Mouse (Mus musculus): ENCODE results near the gene Samd1. TPM values are rescaled to one million over a fixed set of nuclear protein-coding genes. Genes with fewer than 3 reads are reported as not detected.

The Samd1 gene
- polyA plus RNA-seq, 1 experiment from 2014 or later = 7.4 TPM

DNA sequence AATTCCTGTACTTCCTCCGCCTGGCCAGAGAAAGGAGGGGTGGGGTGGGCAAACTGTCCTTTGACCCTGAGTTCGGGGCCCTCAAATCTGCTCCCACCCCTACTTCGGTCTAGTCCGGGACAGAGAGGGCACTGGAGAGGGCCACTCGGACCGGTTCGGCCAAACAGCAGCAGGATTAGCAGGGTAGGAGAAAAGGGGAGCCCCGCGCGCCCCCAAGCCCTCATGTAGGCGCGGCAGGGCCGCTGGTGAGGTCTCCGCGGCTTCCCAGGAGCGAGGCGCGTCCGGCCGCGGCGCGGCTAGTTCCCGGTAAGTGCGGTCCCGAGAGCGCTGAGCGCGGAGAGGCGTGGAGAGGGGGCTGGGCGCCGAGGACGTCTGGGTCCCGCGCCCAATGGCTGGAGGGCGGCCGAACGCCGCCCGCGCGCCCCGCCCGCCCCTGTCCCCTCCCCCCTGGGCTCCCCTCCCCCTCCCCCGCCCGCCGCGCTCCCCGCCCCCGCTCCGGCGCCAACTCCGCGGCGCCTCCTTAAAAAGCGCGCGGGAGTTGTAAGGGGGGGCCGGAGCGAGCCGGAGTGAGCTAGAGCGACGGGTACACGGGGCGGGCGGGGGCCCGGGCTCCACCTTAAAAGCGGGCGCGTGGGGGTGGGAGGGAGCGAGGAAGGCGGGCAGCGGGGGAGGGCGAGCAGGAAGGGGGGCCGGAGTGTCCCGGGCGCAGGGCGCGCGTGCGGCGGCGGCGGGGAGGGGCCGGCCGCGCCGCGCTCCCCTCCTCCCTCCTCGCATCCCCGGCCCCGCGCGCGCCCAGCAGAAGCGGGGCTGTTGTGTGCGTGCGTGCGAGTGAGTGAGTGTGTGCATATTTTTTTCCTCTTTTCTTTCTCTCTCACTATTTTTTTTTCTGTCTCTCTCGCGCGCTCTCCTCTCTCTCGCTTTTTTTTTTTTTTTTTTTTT is 636 bp upstream of the Samd1 start:
- WGBS = 2% methylated on average over 66 of the region's 103 CpGs
- no peaks in the 10 kb centered on the region for H3K9me3 ChIP-seq (replicated peaks; ENCODE audit: control insufficient read depth, low read length)
- peaks cover 20% of the 10 kb centered on the region for H3K4me1 ChIP-seq (ENCODE audit: control insufficient read depth, insufficient read depth, low read length)
- no peaks in the 10 kb centered on the region for H3K27me3 ChIP-seq (ENCODE audit: control insufficient read depth, insufficient read depth, low read length)
- H3K36me3 ChIP-seq (ENCODE audit: control insufficient read depth, insufficient read depth, low read length) = peaks cover 7% of the 10 kb centered on the region; the same call in 1 of the 2 replicates
- peak overlapping the region; percentile 89 for H3K9ac ChIP-seq (ENCODE audit: low read length)
- ATAC-seq (ENCODE audit: insufficient read depth, low FRiP score) = peak; percentile 91
- H3K27ac ChIP-seq (ENCODE audit: low read length) = peak overlapping the region; percentile 98
- peak overlapping the region; percentile 86 for H3K4me2 ChIP-seq (ENCODE audit: low read depth, low read length)
- peak overlapping the region; percentile 83 for H3K4me3 ChIP-seq (replicated peaks; ENCODE audit: low read length)

DNA sequence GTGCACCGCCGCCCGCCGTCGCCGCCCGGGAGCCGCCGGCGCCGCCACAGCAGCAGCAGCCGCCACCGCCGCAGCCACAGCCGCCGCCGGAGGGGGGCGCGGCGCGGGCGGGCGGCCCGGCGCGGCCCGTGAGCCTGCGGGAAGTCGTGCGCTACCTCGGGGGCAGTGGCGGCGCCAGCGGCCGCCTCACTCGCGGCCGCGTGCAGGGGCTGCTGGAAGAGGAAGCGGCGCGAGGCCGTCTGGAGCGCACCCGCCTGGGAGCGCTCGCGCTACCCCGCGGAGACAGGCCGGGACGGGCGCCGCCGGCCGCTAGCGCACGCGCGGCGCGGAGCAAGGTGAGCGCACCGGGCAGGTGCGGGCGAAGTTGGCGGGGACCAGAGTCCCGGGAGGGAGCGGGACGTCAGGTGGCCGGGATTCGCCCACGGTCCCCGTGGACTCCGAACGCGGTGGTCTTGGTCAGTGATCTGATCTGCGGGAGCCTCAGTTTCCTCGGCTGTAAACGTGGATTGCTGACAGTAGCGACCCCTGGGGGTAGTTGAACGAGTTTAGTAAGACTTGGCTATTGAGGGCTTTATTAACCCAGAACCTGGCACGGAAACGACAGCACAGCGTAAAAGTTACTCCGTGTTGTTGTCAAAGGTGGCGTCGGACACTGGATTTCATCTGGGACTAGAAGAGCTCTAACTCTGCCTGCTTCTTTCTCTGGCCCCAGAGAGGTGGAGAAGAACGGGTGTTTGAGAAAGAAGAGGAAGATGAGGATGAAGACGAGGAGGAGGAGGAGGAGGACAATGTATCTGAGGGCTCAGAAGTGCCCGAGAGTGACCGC is 972 bp downstream of the Samd1 start:
- H3K27me3 ChIP-seq (ENCODE audit: control insufficient read depth, insufficient read depth, low read length) = no peaks in the 10 kb centered on the region
- no peaks in the 10 kb centered on the region for H3K9me3 ChIP-seq (replicated peaks; ENCODE audit: control insufficient read depth, low read length)
- H3K27ac ChIP-seq (ENCODE audit: low read length) = peak overlapping the region; percentile 98
- ATAC-seq (ENCODE audit: insufficient read depth, low FRiP score) = no peak
- peaks cover 7% of the 10 kb centered on the region; the same call in 1 of the 2 replicates for H3K36me3 ChIP-seq (ENCODE audit: control insufficient read depth, insufficient read depth, low read length)
- H3K4me1 ChIP-seq (ENCODE audit: control insufficient read depth, insufficient read depth, low read length) = peaks cover 20% of the 10 kb centered on the region
- H3K4me3 ChIP-seq (replicated peaks; ENCODE audit: low read length) = peak overlapping the region; percentile 83
- WGBS = 2% methylated on average over 69 of the region's 92 CpGs
- peak overlapping the region; percentile 84 for H3K4me2 ChIP-seq (ENCODE audit: low read depth, low read length)
- peak overlapping the region; percentile 89 for H3K9ac ChIP-seq (ENCODE audit: low read length)

DNA sequence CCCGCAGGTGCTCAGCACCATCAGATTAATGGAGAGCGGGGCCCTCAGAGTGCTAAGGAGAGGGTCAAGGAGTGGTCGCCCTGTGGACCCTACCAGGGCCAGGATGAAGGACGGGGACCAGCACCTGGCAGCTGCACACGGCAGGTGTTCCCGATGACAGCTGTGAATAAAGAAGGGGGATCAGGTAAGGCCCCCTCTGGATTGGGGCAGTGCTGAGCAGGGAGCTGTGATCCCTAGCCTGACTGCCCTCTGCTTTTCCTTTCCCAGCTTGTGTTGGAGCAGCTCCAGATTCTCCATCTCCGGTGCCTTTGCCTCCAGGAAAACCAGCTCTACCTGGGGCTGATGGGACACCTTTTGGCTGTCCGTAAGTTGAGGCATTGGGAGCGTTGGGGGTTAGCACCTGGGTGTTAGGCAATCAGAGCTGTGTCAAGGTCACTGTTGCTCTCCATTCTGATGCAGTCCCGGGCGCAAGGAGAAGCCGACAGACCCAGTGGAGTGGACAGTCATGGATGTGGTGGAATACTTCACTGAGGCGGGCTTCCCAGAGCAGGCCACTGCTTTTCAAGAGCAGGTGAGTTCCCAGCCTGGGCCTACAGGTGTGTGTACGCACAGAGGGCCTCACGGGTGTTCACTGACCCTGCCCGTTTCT is 1.7 kb downstream of the Samd1 start:
- 59% methylated on average over 16 of the region's 16 CpGs for WGBS
- no peaks in the 10 kb centered on the region for H3K27me3 ChIP-seq (ENCODE audit: control insufficient read depth, insufficient read depth, low read length)
- peak overlapping the region; percentile 83 for H3K4me3 ChIP-seq (replicated peaks; ENCODE audit: low read length)
- H3K9ac ChIP-seq (ENCODE audit: low read length) = peak overlapping the region; percentile 89
- H3K36me3 ChIP-seq (ENCODE audit: control insufficient read depth, insufficient read depth, low read length) = peaks cover 7% of the 10 kb centered on the region; the same call in 1 of the 2 replicates
- H3K4me2 ChIP-seq (ENCODE audit: low read depth, low read length) = peak overlapping the region; percentile 84
- H3K9me3 ChIP-seq (replicated peaks; ENCODE audit: control insufficient read depth, low read length) = no peaks in the 10 kb centered on the region
- H3K4me1 ChIP-seq (ENCODE audit: control insufficient read depth, insufficient read depth, low read length) = peaks cover 25% of the 10 kb centered on the region
- no peak for ATAC-seq (ENCODE audit: insufficient read depth, low FRiP score)
- H3K27ac ChIP-seq (ENCODE audit: low read length) = no peak overlapping the region; the same call in 1 of the 2 replicates

DNA sequence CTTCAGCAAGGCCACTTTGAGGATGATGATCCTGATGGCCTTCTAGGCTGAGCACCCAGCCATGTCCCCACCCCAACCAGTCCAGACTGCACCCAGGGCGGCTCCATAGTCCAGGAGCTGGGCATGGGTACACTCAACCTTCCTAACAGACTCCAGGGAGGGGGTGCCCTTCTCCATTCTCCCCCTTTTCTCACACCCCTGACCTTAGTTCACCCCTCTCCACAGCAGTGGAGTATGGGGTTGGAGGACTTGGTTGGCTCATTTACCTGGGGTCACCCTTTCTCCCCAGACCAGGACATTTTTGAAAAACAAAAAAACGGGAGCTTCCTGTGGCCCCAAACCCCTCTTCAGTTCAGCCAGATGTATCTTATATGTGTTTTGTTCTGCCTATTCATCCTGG is 2.4 kb downstream of the Samd1 start:
- WGBS = 87% methylated on average over 2 of the region's 2 CpGs
- Histone ChIP-seq H3K27ac (ENCODE audit: low read length) (no peak overlapping the region), H3K27me3 (ENCODE audit: control insufficient read depth, insufficient read depth, low read length) (no peaks in the 10 kb centered on the region), H3K4me2 (ENCODE audit: low read depth, low read length) (no peak overlapping the region; the same call in 1 of the 2 replicates), H3K36me3 (ENCODE audit: control insufficient read depth, insufficient read depth, low read length) (peaks cover 7% of the 10 kb centered on the region; the same call in 1 of the 2 replicates), H3K9me3 (replicated peaks; ENCODE audit: control insufficient read depth, low read length) (no peaks in the 10 kb centered on the region), H3K4me1 (ENCODE audit: control insufficient read depth, insufficient read depth, low read length) (peaks cover 28% of the 10 kb centered on the region), H3K4me3 (replicated peaks; ENCODE audit: low read length) (no peak overlapping the region), H3K9ac (ENCODE audit: low read length) (no peak overlapping the region)
- no peak for ATAC-seq (ENCODE audit: insufficient read depth, low FRiP score)

DNA sequence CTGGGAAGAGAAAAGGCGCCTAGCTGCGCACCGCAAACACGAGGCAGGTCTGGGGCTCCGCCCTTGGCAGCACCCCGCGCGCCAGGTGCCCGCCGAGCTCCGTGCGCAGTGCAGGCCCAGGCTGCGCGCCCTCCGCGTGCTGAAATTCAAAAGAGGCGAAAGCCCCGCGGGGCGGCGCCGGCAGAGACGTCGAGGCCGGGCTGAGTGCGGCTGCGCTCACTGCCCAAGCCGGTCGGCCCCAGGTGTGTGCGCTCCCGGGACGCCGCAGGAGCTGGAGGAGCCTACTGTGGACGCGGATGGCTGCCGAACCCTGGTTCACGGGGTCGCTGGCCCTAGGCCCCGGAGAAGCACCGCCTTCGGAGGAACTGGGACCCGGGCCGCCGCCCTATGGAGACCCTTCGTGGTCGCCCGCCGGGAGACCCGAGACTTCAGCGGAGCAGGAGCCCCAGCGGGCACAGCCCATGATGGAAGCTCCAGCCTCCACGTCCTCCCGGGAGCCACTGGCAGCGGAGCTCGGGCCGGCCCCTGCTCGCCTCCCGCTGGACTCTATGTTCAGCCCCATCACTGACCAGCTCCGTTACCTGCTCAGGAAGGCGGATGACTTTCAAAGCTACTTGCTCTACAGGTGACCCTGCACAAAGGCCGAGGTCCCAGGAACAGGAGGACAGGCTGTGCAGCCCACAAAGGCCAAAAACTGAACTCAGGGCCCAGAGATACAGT is 4.0 kb downstream of the Samd1 start, which contains the start of gene 1700067K01Rik:
1700067K01Rik (plus strand) TSS at position 222 of the 720 bp plus-strand sequence.
- ATAC-seq (ENCODE audit: insufficient read depth, low FRiP score) = no peak
- Histone ChIP-seq H3K4me3 (replicated peaks; ENCODE audit: low read length) (no peak within 1 kb of the TSS), H3K4me2 (ENCODE audit: low read depth, low read length) (peak within 1 kb of the TSS; percentile 21; the same call in 1 of the 2 replicates), H3K27ac (ENCODE audit: low read length) (no peak within 1 kb of the TSS), H3K9ac (ENCODE audit: low read length) (peak within 1 kb of the TSS; percentile 31; the same call in 1 of the 2 replicates), H3K9me3 (replicated peaks; ENCODE audit: control insufficient read depth, low read length) (no peaks in the 10 kb centered on the region), H3K27me3 (ENCODE audit: control insufficient read depth, insufficient read depth, low read length) (no peaks in the 10 kb centered on the region), H3K36me3 (ENCODE audit: control insufficient read depth, insufficient read depth, low read length) (peaks cover 7% of the 10 kb centered on the region; the same call in 1 of the 2 replicates), H3K4me1 (ENCODE audit: control insufficient read depth, insufficient read depth, low read length) (peaks cover 28% of the 10 kb centered on the region)
- 41% methylated on average over 61 of the region's 61 CpGs for WGBS

DNA sequence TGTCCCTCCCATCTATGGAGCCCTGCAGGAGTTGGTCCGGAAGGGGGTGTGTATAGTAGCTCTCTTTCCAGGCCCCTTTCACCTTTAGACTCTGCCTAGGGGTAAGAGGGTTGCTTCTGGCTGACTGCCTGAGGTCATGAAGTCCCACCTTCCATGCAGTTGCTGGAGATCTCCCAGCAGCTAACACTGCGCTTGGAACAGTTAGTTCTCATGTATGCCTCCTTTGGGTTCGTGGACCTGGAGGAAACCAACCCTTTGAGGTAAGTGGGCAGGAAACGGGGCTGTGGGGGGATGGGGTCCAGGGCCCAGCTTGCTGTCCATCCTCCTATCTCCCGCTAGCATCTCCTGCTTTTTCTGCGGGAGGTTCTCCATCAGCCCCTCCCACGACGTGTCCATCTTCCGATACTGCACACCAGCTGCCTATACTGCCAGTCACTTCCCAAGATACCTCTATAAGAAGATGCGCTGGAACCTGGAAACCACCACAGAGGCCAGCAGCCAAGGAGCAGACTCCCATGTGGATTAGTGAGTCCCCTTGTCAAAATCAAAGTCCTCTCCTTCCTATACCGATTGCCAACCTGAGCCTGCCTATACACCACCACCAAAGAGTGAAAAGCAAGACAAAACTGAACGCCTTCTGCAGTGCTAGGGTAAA is 5.6 kb downstream of the Samd1 start:
- ATAC-seq (ENCODE audit: insufficient read depth, low FRiP score) = no peak
- H3K4me2 ChIP-seq (ENCODE audit: low read depth, low read length) = no peak overlapping the region
- no peak overlapping the region for H3K9ac ChIP-seq (ENCODE audit: low read length)
- H3K9me3 ChIP-seq (replicated peaks; ENCODE audit: control insufficient read depth, low read length) = no peaks in the 10 kb centered on the region
- no peak overlapping the region for H3K27ac ChIP-seq (ENCODE audit: low read length)
- no peaks in the 10 kb centered on the region for H3K27me3 ChIP-seq (ENCODE audit: control insufficient read depth, insufficient read depth, low read length)
- H3K4me3 ChIP-seq (replicated peaks; ENCODE audit: low read length) = no peak overlapping the region
- H3K36me3 ChIP-seq (ENCODE audit: control insufficient read depth, insufficient read depth, low read length) = peaks cover 7% of the 10 kb centered on the region; the same call in 1 of the 2 replicates
- WGBS = 70% methylated on average over 12 of the region's 12 CpGs
- H3K4me1 ChIP-seq (ENCODE audit: control insufficient read depth, insufficient read depth, low read length) = peaks cover 28% of the 10 kb centered on the region

DNA sequence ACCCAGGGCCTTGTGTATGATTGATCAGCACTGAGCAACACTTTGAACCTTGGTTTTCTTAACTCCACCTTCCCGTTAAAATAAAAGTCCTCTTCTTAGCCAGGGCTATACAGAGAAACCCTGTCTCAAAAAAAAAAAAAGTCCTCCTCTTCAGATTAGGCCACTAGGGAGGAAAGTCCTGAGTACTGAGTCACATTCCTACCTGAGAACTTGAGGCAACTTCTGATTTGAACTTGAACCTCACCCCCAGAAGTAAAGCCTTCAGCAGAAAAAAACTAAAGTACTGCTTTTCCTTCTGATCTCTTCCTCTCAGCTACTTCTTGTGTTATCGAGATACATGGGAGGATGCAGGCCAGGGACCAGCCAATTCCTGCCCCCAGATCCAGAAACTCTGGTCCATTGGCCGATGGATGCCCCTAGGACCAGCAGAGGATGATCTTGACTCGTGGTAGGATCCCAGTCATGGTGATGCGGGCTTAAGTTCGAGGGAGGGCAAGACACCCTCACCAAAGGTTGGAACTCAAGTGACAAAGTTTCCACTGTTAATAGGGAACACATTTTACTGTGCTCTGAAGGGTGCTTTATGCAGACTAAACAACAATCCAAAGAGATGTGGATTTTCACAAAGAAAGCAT is 6.3 kb downstream of the Samd1 start:
- peak overlapping the region; percentile 88 for H3K4me2 ChIP-seq (ENCODE audit: low read depth, low read length)
- H3K27me3 ChIP-seq (ENCODE audit: control insufficient read depth, insufficient read depth, low read length) = no peaks in the 10 kb centered on the region
- peak overlapping the region; percentile 65 for H3K4me3 ChIP-seq (replicated peaks; ENCODE audit: low read length)
- H3K9me3 ChIP-seq (replicated peaks; ENCODE audit: control insufficient read depth, low read length) = no peaks in the 10 kb centered on the region
- peaks cover 7% of the 10 kb centered on the region; the same call in 1 of the 2 replicates for H3K36me3 ChIP-seq (ENCODE audit: control insufficient read depth, insufficient read depth, low read length)
- WGBS = 78% methylated on average over 6 of the region's 6 CpGs
- H3K4me1 ChIP-seq (ENCODE audit: control insufficient read depth, insufficient read depth, low read length) = peaks cover 26% of the 10 kb centered on the region
- H3K9ac ChIP-seq (ENCODE audit: low read length) = peak overlapping the region; percentile 81
- H3K27ac ChIP-seq (ENCODE audit: low read length) = no peak overlapping the region
- ATAC-seq (ENCODE audit: insufficient read depth, low FRiP score) = no peak
